Mouse (Mus musculus) erythroblast, embryonic 14.5 days (primary cell): ENCODE measurements around the gene Trim25.

Experiments used
- GATA1 ChIP-seq: IDR thresholded peaks from 2 replicates; pipeline ENCODE4 v1.6.1; 2012; ENCODE audit warnings: low read length, inconsistent platforms, mixed read lengths
- TAL1 ChIP-seq: IDR thresholded peaks from 3 replicates; pipeline ENCODE4 v1.6.1; 2012; ENCODE audit warnings: low read length, inconsistent platforms, mixed read lengths

GRCm38 (mm10) chr11:89005473-89005872 lies 6.3 kb downstream of the Trim25 start:
- TF ChIP-seq TAL1 (no peak), GATA1 (no peak)
